Mouse (Mus musculus) brain, embryonic 14.5 days (tissue): ENCODE measurements around the gene Pole2.

Source experiments
- CTCF ChIP-seq: fragments of 200-500 bp; IDR thresholded peaks from 2 replicates; pipeline ENCODE4 v1.5.1; 2012; ENCODE audit warnings: inconsistent platforms, mild to moderate bottlenecking, moderate library complexity, borderline replicate concordance; ENCODE audit not compliant: insufficient read depth, insufficient read length; ENCODE audit errors: extremely low read depth
- POLR2A ChIP-seq: fragments of 200-500 bp; IDR thresholded peaks from 2 replicates; pipeline ENCODE4 v1.6.1; 2012; ENCODE audit warnings: mild to moderate bottlenecking, inconsistent platforms, borderline replicate concordance; ENCODE audit not compliant: poor library complexity, insufficient read depth, insufficient read length, severe bottlenecking; ENCODE audit errors: extremely low read depth

GRCm38 (mm10) chr12:69198164-69198535 is 29.8 kb downstream of the Pole2 start, which contains the start of gene Dnaaf2:
- TF ChIP-seq POLR2A (no peak), CTCF (no peak)
